Mouse (Mus musculus) midbrain, postnatal 0 days (tissue): ENCODE measurements around the gene Hjurp. TPM values are rescaled to one million over a fixed set of nuclear protein-coding genes. Genes with fewer than 3 reads are reported as not detected.

Experiments used
- ATAC-seq: fragments of 200-750 bp; cut with Nextera tagmentation; 2 replicates; pipeline ENCODE4 v1.8.0; 2017; ENCODE audit warnings: moderate number of reproducible peaks, mild to moderate bottlenecking, moderate TSS enrichment, moderate library complexity; ENCODE audit not compliant: low FRiP score
- DNase-seq: peaks from one replicate; pipeline ENCODE4 v3.0.0-alpha.2; 2015; ENCODE audit warnings: low spot score
- H3K27ac ChIP-seq: fragments of 300-500 bp; sonication (generic); 2 replicates; pipeline ENCODE4 v1.5.1; 2014; ENCODE audit warnings: low read depth, mild to moderate bottlenecking, low read length, mixed read lengths
- H3K27me3 ChIP-seq: fragments of 300-500 bp; sonication (generic); 2 replicates; pipeline ENCODE4 v1.6.1; 2014; ENCODE audit warnings: low read length, control low read depth, mixed read lengths; ENCODE audit not compliant: insufficient read depth
- H3K36me3 ChIP-seq: fragments of 300-500 bp; sonication (generic); 2 replicates; pipeline ENCODE4 v1.6.1; 2014; ENCODE audit warnings: low read length, control low read depth, mixed read lengths; ENCODE audit not compliant: insufficient read depth
- H3K4me1 ChIP-seq: fragments of 300-500 bp; sonication (generic); 2 replicates; pipeline ENCODE4 v1.6.1; 2014; ENCODE audit warnings: mild to moderate bottlenecking, control low read depth, antibody characterized with exemption, low read length, mixed read lengths; ENCODE audit not compliant: insufficient read depth
- H3K4me2 ChIP-seq: fragments of 300-500 bp; sonication (generic); 2 replicates; pipeline ENCODE4 v1.6.1; 2014; ENCODE audit warnings: low read depth, mild to moderate bottlenecking, low read length, mixed read lengths; ENCODE audit not compliant: poor library complexity, severe bottlenecking
- H3K4me3 ChIP-seq: fragments of 300-500 bp; sonication (generic); 2 replicates; pipeline ENCODE4 v1.5.1; 2014; ENCODE audit warnings: low read depth, mild to moderate bottlenecking, low read length, moderate library complexity
- H3K9ac ChIP-seq: fragments of 300-500 bp; sonication (generic); replicated peaks from 2 replicates; pipeline ENCODE4 v1.6.1; 2014; ENCODE audit warnings: mild to moderate bottlenecking, low read length, moderate library complexity, mixed read lengths; ENCODE audit not compliant: poor library complexity, severe bottlenecking
- H3K9me3 ChIP-seq: fragments of 300-500 bp; sonication (generic); 2 replicates; pipeline ENCODE4 v1.6.1; 2016; ENCODE audit warnings: low read length, control low read depth
- CTCF ChIP-seq: IDR thresholded peaks from 2 replicates; pipeline ENCODE4 v1.5.1; 2016; ENCODE audit warnings: antibody characterized with exemption, mild to moderate bottlenecking
- WGBS: fragments of 180-500 bp; shearing (Covaris S2); extraction: QIAGEN DNeasy Blood & Tissue Kit; methylation state at CpG from one replicate; pipeline ENCODE4 v1.1.7; 2014; 5-methylcytosine and 5-hydroxymethylcytosine counted together
- polyA plus RNA-seq: library from polyadenylated mRNA; unstranded; fragments of >200 nt; fragmentation: Nextera tagmentation; extraction: Ambion mirVana; gene quantifications from 2 replicates; pipeline ENCODE4 v1.2.1, GENCODE M21; 2015
- total RNA-seq: library from RNA; depleted of rRNA; stranded (reverse); fragments of >200 nt; gene quantifications from 2 replicates; pipeline ENCODE4 v1.2.3, GENCODE M21; 2014

Hjurp gene
- total and polyA plus RNA-seq, 2 experiments from 2014 or later, result 45.9 to 88.0 TPM

DNA sequence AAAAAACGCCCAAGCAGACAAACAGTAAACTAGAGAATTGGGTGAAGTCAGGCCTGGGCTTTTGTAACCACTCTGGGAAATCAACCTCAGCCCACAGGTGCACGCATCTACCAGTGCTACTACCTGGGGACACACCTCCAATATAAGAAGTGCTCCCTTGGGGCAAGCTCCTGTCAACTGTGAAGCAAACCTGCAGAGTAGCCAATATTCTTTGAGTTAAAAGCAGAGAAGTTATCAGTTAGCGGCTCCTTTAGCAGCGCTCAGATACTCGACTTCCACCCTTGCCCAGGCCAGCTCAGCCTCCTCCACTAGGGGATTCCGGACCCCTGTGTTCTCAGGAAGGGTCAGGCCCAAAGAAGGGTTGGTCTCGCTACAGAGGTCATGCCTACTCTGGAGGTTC, 15.7 kb downstream of the Hjurp start:
- H3K36me3 ChIP-seq, result peaks cover 76% of the 10 kb centered on the region
- H3K4me3 ChIP-seq, result no peak overlapping the region
- H3K9ac ChIP-seq, result no peak overlapping the region
- no peaks in the 10 kb centered on the region for H3K4me1 ChIP-seq
- no peak overlapping the region for H3K4me2 ChIP-seq
- peaks cover 22% of the 10 kb centered on the region for H3K9me3 ChIP-seq
- DNase-seq (no peak), ATAC-seq (no peak)
- no peak overlapping the region for H3K27ac ChIP-seq
- no peaks in the 10 kb centered on the region for H3K27me3 ChIP-seq
- TF ChIP-seq CTCF, result no peak
- 90% methylated on average over 7 of the region's 7 CpGs for WGBS

DNA sequence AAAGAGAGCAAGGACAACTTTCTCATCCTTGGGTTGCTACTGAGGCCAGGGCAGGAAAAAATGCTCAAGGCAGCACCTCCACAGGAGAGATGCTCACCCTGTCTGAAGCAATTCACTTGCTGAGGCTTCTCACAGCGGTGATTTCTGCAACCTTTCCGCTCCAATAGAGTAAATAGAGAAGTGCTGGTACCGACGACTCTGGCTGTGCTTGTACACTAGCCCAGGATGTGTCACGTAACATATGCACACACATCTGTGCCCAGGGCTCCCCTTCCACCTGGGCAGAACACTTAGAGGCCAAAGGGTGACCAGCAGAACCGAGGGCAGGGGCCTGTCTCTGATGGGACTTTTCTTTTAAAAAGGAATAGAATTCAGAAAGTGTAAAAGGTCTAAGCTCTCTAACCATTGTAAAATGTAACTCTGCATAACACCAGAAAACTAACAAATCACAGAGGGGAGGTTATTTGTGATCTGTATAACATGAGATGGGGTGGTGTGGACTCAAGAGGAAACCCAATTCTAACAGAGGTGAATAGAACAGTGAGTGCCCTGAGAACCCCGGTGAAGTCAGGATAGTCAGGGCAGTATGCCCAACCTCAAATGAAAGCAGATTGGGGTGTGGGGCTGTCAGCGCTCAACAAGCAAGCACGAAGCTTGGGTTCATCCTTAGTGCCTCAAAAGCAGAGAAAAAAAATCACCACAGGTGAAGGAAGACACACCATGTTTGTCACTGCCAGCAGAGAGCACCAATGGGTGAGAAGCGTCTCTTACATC, 16.6 kb downstream of the Hjurp start:
- H3K4me1 ChIP-seq, result no peaks in the 10 kb centered on the region
- 83% methylated on average over 10 of the region's 10 CpGs for WGBS
- H3K9ac ChIP-seq, result no peak overlapping the region
- H3K4me2 ChIP-seq, result no peak overlapping the region
- H3K27me3 ChIP-seq, result no peaks in the 10 kb centered on the region
- DNase-seq (no peak), ATAC-seq (no peak)
- H3K36me3 ChIP-seq, result peaks cover 67% of the 10 kb centered on the region
- peaks cover 31% of the 10 kb centered on the region for H3K9me3 ChIP-seq
- H3K4me3 ChIP-seq, result no peak overlapping the region
- H3K27ac ChIP-seq, result no peak overlapping the region
- TF ChIP-seq CTCF, result no peak

DNA sequence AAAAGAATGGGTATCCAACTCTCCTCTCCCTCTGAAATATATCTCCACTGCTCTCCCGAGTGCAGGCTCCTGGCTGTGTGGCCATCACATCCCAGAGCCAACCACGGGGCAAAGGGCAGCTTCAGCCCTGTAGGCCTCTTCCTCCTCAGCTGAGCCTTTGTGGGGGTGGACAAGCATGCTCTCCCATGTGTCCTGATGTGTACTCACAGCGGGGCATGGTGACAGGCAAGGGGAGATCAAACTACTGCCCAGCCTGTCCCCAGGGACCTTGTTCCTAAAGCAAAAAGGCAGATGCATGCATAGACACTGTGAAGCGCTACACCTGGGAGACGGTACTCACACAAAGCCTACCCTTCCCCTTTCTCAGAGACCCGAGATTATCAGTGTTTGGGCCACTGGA, 17.3 kb downstream of the Hjurp start:
- no peak overlapping the region for H3K4me2 ChIP-seq
- DNase-seq (no peak), ATAC-seq (0 out of 2 replicates have a peak, but pooled peaks have one; percentile 2)
- no peak for TF ChIP-seq CTCF
- H3K27ac ChIP-seq, result no peak overlapping the region
- no peak overlapping the region for H3K4me3 ChIP-seq
- no peaks in the 10 kb centered on the region for H3K4me1 ChIP-seq
- H3K9ac ChIP-seq, result no peak overlapping the region
- no peaks in the 10 kb centered on the region for H3K27me3 ChIP-seq
- peaks cover 38% of the 10 kb centered on the region for H3K9me3 ChIP-seq
- 78% methylated on average over 6 of the region's 6 CpGs for WGBS
- H3K36me3 ChIP-seq, result peaks cover 60% of the 10 kb centered on the region

DNA sequence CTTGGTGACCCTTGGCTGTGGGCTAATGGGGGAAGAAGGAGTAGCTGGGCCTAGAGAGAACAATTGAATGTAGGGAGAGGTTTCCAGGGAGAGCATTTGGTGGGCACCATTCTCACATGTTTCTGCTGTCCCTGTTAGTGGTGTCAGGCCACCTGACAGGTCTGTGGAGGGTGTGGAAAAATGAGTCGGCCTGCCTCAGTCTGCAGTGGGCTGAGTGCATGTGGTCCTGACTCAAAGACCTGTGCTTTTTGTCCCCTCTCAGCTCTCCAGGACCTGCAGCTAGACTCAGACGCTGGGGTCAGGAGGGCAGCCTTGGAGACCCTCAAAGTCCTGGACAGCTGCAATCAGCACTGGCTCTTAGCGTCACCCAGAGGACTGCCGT, 17.8 kb downstream of the Hjurp start:
- H3K9ac ChIP-seq, result peak overlapping the region; percentile 3; the same call in 1 of the 2 replicates
- no peak for DNase-seq
- no peak for TF ChIP-seq CTCF
- WGBS, result 80% methylated on average over 4 of the region's 4 CpGs
- peaks cover 43% of the 10 kb centered on the region for H3K9me3 ChIP-seq
- H3K27me3 ChIP-seq, result no peaks in the 10 kb centered on the region
- no peak overlapping the region for H3K27ac ChIP-seq
- no peak overlapping the region for H3K4me3 ChIP-seq
- H3K4me2 ChIP-seq, result no peak overlapping the region
- peaks cover 55% of the 10 kb centered on the region for H3K36me3 ChIP-seq
- ATAC-seq, result no peak
- no peaks in the 10 kb centered on the region for H3K4me1 ChIP-seq

DNA sequence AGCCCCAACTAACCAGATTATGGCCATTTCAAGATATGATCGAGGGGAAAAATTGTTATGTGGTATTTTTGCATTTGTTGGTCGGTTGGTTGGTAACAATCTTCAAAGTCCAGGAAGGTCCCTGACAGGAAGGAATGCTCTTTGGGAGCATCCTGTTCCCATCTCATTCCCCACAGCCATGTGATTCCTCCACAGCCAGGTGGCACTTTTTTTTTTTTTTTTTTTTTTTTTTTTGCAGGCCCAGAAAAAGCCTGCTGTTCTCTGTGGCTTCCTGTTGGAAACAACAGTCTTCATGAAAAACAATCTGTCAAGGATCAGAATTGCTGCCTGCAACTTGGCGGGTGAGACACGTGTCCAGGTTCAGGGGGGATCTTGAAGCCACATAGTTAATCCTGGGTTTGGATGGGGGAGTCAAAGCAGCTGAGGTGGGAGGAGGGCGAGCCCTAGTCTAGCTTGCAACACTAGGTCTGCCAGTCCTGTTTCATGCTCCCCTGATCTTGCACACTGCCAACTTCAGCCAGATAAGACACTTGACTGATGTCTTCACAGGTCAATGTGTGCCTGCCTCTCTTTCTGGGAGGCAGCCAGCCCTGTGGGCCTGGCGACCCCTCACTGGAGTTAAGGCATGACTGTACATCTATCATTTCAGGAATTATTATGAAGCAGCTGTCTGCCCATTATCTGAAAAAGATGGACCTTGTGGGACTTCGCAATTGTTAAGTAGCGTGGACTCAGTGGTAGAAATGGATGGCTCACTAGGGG, 18.4 kb downstream of the Hjurp start:
- peak overlapping the region; percentile 3 for H3K9ac ChIP-seq
- TF ChIP-seq CTCF, result no peak
- peak; percentile 79 for DNase-seq
- H3K4me1 ChIP-seq, result no peaks in the 10 kb centered on the region
- no peak overlapping the region for H3K4me2 ChIP-seq
- no peak overlapping the region for H3K27ac ChIP-seq
- H3K4me3 ChIP-seq, result no peak overlapping the region
- no peaks in the 10 kb centered on the region for H3K27me3 ChIP-seq
- no peak for ATAC-seq
- peaks cover 49% of the 10 kb centered on the region for H3K36me3 ChIP-seq
- WGBS, result 79% methylated on average over 8 of the region's 8 CpGs
- peaks cover 48% of the 10 kb centered on the region for H3K9me3 ChIP-seq

DNA sequence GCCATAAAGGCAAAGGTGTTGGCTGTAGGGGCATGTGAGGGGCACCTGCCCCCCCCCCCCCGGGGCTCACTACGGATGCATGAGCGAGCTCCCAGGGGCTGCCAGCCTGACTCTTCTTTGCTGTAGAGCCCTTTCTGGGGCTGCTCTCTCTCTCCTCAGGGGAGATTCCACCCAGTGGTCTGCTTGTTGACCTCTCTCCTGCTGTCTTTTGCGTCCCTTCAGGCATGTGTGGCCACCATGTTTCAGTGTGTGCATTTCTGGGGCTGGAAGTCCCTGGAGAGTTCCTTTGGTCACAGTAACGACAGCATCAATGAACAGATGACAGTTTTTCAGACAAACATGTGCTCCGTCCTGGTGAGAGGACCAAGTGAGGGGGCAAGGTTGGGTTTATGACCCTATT, 19.1 kb downstream of the Hjurp start:
- no peak overlapping the region for H3K4me3 ChIP-seq
- no peak for ATAC-seq
- no peak overlapping the region for H3K27ac ChIP-seq
- no peak overlapping the region for H3K4me2 ChIP-seq
- peaks cover 55% of the 10 kb centered on the region for H3K9me3 ChIP-seq
- DNase-seq, result no peak
- H3K9ac ChIP-seq, result no peak overlapping the region
- H3K27me3 ChIP-seq, result no peaks in the 10 kb centered on the region
- peaks cover 42% of the 10 kb centered on the region for H3K36me3 ChIP-seq
- 68% methylated on average over 6 of the region's 6 CpGs for WGBS
- TF ChIP-seq CTCF, result no peak
- H3K4me1 ChIP-seq, result no peaks in the 10 kb centered on the region
